Mouse (Mus musculus) forebrain, embryonic 14.5 days (tissue): ENCODE data around the gene Tbk1. TPM values are rescaled to one million over a fixed set of nuclear protein-coding genes. Genes with fewer than 3 reads are reported as not detected.

ENCODE experiments used
- ATAC-seq: fragments of 200-750 bp; cut with Nextera tagmentation; 2 replicates; pipeline ENCODE4 v1.8.0; 2017; ENCODE audit warnings: mild to moderate bottlenecking, moderate library complexity
- DNase-seq: peaks from one replicate; pipeline ENCODE4 v3.0.0-alpha.2; 2015; ENCODE audit warnings: low spot score
- H3K27ac ChIP-seq: fragments of 300-500 bp; sonication (generic); 2 replicates; pipeline ENCODE4 v1.5.1; 2014; ENCODE audit warnings: low read depth, mild to moderate bottlenecking, control low read depth, low read length, moderate library complexity
- H3K27me3 ChIP-seq: fragments of 300-500 bp; sonication (generic); replicated peaks from 2 replicates; pipeline ENCODE4 v1.6.1; 2014; ENCODE audit warnings: low read length, control low read depth, mixed read lengths; ENCODE audit not compliant: control insufficient read depth, insufficient read depth
- H3K36me3 ChIP-seq: fragments of 300-500 bp; sonication (generic); 2 replicates; pipeline ENCODE4 v1.6.1; 2014; ENCODE audit warnings: low read length, control low read depth; ENCODE audit not compliant: control insufficient read depth, insufficient read depth
- H3K4me1 ChIP-seq: fragments of 300-500 bp; sonication (generic); 2 replicates; pipeline ENCODE4 v1.6.1; 2014; ENCODE audit warnings: antibody characterized with exemption, low read length, control low read depth; ENCODE audit not compliant: control insufficient read depth, insufficient read depth
- H3K4me2 ChIP-seq: fragments of 300-500 bp; sonication (generic); 2 replicates; pipeline ENCODE4 v1.6.1; 2014; ENCODE audit warnings: mild to moderate bottlenecking, control low read depth, low read length
- H3K4me3 ChIP-seq: fragments of 300-500 bp; sonication (generic); 2 replicates; pipeline ENCODE4 v1.5.1; 2014; ENCODE audit warnings: low read depth, low read length, control low read depth
- H3K9ac ChIP-seq: fragments of 300-500 bp; sonication (generic); 2 replicates; pipeline ENCODE4 v1.6.1; 2014; ENCODE audit warnings: mild to moderate bottlenecking, low read length, control low read depth, moderate library complexity
- H3K9me3 ChIP-seq: fragments of 300-500 bp; sonication (generic); replicated peaks from 2 replicates; pipeline ENCODE4 v1.6.1; 2016; ENCODE audit warnings: low read length, control low read depth, mixed read lengths; ENCODE audit not compliant: control insufficient read depth
- WGBS: fragments of 180-500 bp; shearing (Covaris S2); extraction: QIAGEN DNeasy Blood & Tissue Kit; methylation state at CpG from one replicate; pipeline ENCODE4 v1.1.7; 2014; 5-methylcytosine and 5-hydroxymethylcytosine counted together
- polyA plus RNA-seq: library from polyadenylated mRNA; unstranded; fragments of >200 nt; fragmentation: Nextera tagmentation; extraction: Ambion mirVana; gene quantifications from 2 replicates; pipeline ENCODE4 v1.2.1, GENCODE M21; 2014

The Tbk1 gene
- polyA plus RNA-seq, 1 experiment from 2014 or later = 34.7 TPM

DNA sequence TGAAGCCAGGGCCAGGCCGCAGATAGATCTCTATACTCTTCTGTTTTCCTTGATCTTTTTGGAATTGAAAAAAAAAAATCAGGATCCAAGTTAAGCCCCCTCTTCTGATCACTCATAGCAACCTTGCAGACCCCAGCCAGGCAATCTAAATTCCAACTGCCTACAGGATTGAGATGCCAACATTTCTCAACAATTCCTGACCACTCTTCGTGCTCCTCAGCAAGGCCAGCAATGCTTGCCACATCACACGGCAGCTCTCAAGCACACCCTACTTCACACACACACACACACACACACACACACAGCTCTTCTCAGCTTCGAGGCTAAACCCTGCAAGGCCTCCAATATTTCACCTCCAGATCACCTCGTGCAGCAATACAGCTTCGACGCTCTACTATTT, 37.1 kb upstream of the Tbk1 start:
- no peak for DNase-seq
- WGBS = 88% methylated on average over 7 of the region's 7 CpGs
- no peak overlapping the region for H3K4me3 ChIP-seq

DNA sequence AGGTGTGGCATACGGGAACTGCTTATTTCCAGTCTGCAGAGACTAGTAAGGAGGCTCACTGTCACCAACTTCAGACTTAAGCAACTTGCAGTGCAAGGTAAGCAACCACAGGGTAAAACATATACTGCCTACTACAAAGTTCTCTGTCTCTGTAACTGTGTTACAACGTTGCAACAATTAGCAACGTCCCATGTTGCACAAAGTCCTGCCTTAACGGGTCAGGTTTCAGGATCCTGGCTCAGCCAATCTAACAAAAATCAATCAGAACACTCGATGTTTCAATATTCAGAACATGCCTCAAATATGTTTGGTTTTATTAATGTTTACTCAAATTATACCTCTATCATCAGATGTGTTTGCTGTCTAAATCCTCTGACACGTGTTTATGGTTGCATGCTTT, 35.8 kb upstream of the Tbk1 start:
- H3K4me1 ChIP-seq = peaks cover 9% of the 10 kb centered on the region; the same call in 1 of the 2 replicates
- WGBS = 88% methylated on average over 6 of the region's 6 CpGs

More for the DNA sequence above, 37.1 kb upstream of the Tbk1 start:
- Histone ChIP-seq H3K9ac (no peak overlapping the region), H3K27ac (no peak overlapping the region), H3K4me1 (peaks cover 9% of the 10 kb centered on the region; the same call in 1 of the 2 replicates), H3K27me3 (no peaks in the 10 kb centered on the region), H3K4me2 (no peak overlapping the region), H3K9me3 (no peaks in the 10 kb centered on the region), H3K36me3 (peaks cover 29% of the 10 kb centered on the region)
- ATAC-seq = no peak

DNA sequence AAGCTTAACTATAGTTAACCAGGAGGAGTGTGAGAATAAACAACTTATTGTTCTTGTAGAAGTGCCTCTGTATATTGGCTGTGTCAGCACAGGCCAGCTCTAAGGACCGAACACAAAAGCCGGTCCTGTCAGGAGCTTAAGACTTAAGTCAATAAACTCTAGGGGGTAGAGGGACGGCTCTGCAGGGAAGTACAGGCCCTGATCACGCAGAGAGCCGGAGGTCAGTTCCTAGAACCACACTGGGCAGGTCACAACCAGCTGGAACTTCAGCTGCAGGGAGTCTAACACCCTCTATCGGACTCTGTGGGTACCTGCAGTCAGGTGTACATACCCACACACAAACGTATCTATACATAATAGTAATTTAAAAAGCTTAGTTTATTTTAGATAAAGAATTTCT, 29.3 kb upstream of the Tbk1 start:
- H3K27ac ChIP-seq = no peak overlapping the region
- no peak overlapping the region for H3K4me3 ChIP-seq
- ATAC-seq = no peak
- peaks cover 83% of the 10 kb centered on the region for H3K36me3 ChIP-seq
- no peak overlapping the region for H3K9ac ChIP-seq
- 45% methylated on average over 7 of the region's 7 CpGs for WGBS
- DNase-seq = no peak
- H3K27me3 ChIP-seq = no peaks in the 10 kb centered on the region
- no peaks in the 10 kb centered on the region for H3K4me1 ChIP-seq
- no peaks in the 10 kb centered on the region for H3K9me3 ChIP-seq
- H3K4me2 ChIP-seq = no peak overlapping the region

More for the DNA sequence above, 35.8 kb upstream of the Tbk1 start:
- Histone ChIP-seq H3K4me2 (no peak overlapping the region), H3K4me3 (no peak overlapping the region), H3K9ac (no peak overlapping the region), H3K27ac (no peak overlapping the region), H3K36me3 (peaks cover 40% of the 10 kb centered on the region), H3K9me3 (no peaks in the 10 kb centered on the region), H3K27me3 (no peaks in the 10 kb centered on the region)
- DNase-seq = no peak
- no peak for ATAC-seq

DNA sequence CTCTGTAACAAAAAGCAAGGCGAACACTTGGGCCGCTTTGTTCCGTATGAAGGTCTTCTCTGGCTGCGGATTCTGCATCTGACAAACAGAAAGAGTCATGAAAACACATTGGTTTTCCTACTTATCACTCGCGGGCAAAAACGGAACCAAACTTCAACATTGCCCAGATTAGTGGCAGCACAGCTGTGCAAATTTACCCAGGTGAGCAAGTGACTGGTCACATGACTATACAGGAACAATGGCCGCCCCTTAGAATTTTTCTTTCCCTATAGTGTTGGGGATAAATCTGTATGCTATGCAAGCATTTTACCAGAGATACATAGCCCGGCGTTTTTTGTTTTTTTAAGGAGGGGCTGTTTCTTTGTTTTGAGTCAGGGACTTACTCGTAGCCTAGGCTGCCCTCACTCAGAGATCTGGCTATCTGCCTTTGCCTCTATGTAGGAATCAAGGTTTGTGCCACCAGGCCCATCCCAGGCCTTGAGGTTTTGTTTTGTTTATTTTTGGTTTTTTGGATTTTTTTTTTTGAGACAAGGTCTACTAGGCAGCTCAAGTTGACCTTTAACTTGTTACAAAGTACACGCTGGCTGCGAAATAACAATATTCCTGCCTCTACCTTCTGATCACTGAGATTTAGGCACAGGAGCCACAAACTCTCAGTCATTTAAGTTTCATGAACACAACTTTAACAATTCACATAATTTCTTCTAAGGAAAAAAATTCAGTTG, 28.7 kb upstream of the Tbk1 start:
- Histone ChIP-seq H3K27me3 (no peaks in the 10 kb centered on the region), H3K4me3 (no peak overlapping the region), H3K27ac (no peak overlapping the region), H3K4me2 (no peak overlapping the region), H3K9me3 (no peaks in the 10 kb centered on the region), H3K36me3 (peaks cover 86% of the 10 kb centered on the region), H3K9ac (no peak overlapping the region), H3K4me1 (no peaks in the 10 kb centered on the region)
- DNase-seq (no peak), ATAC-seq (no peak)
- WGBS = 93% methylated on average over 13 of the region's 13 CpGs

DNA sequence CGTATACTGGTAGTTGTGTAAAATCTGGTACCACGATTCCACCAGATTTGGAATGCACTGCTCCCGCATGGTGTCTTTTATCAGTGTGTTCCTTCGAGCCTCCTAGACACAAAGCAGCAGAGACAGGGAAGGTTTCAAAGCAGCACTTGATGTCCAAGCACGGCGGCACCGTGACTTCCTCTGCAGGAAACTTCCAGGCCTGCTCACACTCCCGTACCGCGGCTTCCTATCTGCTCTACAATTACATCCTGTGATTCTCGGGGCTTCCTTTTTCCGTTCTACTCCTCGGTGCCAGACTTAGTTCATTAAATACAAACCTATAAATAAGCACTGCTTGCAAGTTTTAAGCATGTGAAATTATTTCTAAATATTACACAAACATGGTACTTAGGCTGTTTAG, 27.0 kb upstream of the Tbk1 start:
- ATAC-seq (no peak), DNase-seq (no peak)
- Histone ChIP-seq H3K4me2 (no peak overlapping the region), H3K27ac (no peak overlapping the region), H3K27me3 (no peaks in the 10 kb centered on the region), H3K9me3 (no peaks in the 10 kb centered on the region), H3K4me3 (no peak overlapping the region), H3K4me1 (no peaks in the 10 kb centered on the region), H3K9ac (no peak overlapping the region), H3K36me3 (peaks cover 85% of the 10 kb centered on the region)
- WGBS = 98% methylated on average over 13 of the region's 13 CpGs

DNA sequence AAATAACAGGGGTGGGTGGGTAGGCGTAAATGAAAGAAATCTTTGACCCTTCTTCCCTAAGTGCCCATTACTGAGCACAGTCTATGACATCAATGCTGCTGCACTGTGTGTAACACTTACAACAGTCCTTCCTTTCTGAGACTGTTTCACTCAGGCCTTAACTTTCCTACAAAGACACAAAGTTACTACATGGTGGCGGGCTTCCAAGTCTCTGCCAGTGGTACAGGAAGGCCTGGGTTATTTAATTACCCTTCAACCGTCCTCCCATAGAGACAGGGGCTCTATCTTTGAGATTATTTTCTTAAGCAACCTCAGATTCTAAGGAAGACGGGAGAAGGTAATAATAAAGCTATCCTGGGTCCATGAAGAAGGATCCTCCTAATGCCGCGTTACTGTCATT, 25.9 kb upstream of the Tbk1 start:
- no peak overlapping the region for H3K9ac ChIP-seq
- H3K4me2 ChIP-seq = no peak overlapping the region
- H3K27ac ChIP-seq = no peak overlapping the region
- WGBS = 91% methylated on average over 6 of the region's 6 CpGs
- no peaks in the 10 kb centered on the region for H3K9me3 ChIP-seq
- no peak for ATAC-seq
- peaks cover 85% of the 10 kb centered on the region for H3K36me3 ChIP-seq
- no peak for DNase-seq
- no peaks in the 10 kb centered on the region for H3K4me1 ChIP-seq
- H3K4me3 ChIP-seq = no peak overlapping the region
- no peaks in the 10 kb centered on the region for H3K27me3 ChIP-seq

DNA sequence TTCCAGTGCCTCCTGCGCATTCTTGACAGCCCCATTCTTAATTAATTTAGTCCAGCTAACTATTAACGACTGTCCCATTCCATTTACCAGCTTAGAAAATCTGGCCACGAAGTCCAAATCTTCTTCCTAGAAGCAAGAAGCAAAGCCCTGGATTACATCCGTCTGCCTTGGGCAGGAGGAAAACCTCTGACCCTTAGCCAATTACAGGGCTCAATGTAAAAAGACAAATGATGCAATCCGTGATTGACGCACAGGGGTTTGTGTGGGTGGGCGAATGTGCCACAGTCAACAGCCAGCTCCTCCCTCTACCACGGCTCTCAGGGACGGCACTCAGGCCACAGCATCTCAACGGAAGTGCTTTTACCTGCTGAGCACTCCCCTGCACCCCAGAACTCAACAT, 25.0 kb upstream of the Tbk1 start:
- Histone ChIP-seq H3K9ac (no peak overlapping the region), H3K4me1 (no peaks in the 10 kb centered on the region), H3K27ac (no peak overlapping the region), H3K9me3 (no peaks in the 10 kb centered on the region), H3K4me2 (no peak overlapping the region), H3K27me3 (no peaks in the 10 kb centered on the region), H3K36me3 (peaks cover 85% of the 10 kb centered on the region), H3K4me3 (no peak overlapping the region)
- ATAC-seq = no peak
- 68% methylated on average over 9 of the region's 10 CpGs for WGBS
- no peak for DNase-seq

DNA sequence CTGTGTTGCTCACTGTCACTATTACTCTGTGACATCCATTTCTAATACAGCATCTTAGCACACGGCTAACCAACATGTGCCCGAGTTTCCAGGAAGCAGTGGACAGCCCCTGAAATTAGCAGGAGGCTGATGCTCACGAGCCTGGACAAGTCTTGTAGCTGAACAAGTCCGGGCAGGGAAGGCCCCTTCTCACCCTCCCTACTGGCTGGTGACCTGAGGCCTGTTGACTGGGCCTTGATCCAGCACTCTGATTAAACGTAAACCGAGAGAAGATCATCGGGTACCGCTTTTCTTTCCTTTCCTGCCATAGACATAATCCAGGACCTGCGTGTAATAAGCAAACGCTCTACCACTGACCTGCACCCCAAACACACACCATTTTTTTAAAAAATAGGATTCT, 21.6 kb upstream of the Tbk1 start:
- DNase-seq = no peak
- H3K36me3 ChIP-seq = peaks cover 85% of the 10 kb centered on the region
- no peaks in the 10 kb centered on the region for H3K9me3 ChIP-seq
- no peak overlapping the region for H3K9ac ChIP-seq
- WGBS = 91% methylated on average over 10 of the region's 10 CpGs
- no peak overlapping the region for H3K27ac ChIP-seq
- no peak for ATAC-seq
- no peaks in the 10 kb centered on the region for H3K4me1 ChIP-seq
- no peak overlapping the region for H3K4me3 ChIP-seq
- no peak overlapping the region for H3K4me2 ChIP-seq
- no peaks in the 10 kb centered on the region for H3K27me3 ChIP-seq

DNA sequence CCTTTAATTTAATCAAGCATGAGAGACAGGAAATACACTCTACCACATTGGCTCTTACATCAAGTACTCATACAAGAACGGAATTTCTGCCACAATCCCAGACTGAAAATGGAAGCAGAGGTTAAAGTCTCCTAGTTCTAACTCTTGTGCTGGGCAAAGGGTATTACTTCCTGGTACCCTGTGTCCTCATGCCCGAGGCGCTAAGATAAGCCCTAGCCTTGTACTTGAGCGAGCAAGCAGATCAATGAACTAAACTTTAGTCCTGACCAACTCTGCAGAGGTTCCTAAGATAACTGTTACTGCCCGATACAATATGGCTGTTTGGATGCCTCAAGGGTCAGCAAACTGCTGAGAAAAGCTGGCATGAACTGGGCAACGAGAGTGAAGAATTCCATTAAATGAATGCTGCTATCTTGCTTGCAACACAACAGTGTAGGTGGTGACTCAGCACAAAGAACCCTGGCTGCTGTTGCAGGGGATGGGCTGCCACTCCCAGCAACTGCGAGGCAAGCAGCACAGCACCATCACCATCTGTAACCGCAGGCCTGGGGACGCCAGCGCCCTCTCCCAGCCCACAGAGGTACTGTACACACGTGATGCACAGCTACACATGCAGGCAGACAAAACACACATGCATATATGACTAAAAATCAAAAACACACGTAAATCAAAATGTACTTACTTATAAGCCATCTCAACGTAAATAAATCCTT, 18.2 kb upstream of the Tbk1 start:
- no peaks in the 10 kb centered on the region for H3K9me3 ChIP-seq
- H3K27ac ChIP-seq = no peak overlapping the region
- no peak overlapping the region for H3K4me3 ChIP-seq
- H3K4me1 ChIP-seq = no peaks in the 10 kb centered on the region
- ATAC-seq (no peak), DNase-seq (no peak)
- H3K27me3 ChIP-seq = no peaks in the 10 kb centered on the region
- peaks cover 89% of the 10 kb centered on the region for H3K36me3 ChIP-seq
- no peak overlapping the region for H3K9ac ChIP-seq
- 93% methylated on average over 13 of the region's 13 CpGs for WGBS
- H3K4me2 ChIP-seq = no peak overlapping the region
